8 mouse cellular contexts compared by ENCODE assay signal in the genomic region with DNA sequence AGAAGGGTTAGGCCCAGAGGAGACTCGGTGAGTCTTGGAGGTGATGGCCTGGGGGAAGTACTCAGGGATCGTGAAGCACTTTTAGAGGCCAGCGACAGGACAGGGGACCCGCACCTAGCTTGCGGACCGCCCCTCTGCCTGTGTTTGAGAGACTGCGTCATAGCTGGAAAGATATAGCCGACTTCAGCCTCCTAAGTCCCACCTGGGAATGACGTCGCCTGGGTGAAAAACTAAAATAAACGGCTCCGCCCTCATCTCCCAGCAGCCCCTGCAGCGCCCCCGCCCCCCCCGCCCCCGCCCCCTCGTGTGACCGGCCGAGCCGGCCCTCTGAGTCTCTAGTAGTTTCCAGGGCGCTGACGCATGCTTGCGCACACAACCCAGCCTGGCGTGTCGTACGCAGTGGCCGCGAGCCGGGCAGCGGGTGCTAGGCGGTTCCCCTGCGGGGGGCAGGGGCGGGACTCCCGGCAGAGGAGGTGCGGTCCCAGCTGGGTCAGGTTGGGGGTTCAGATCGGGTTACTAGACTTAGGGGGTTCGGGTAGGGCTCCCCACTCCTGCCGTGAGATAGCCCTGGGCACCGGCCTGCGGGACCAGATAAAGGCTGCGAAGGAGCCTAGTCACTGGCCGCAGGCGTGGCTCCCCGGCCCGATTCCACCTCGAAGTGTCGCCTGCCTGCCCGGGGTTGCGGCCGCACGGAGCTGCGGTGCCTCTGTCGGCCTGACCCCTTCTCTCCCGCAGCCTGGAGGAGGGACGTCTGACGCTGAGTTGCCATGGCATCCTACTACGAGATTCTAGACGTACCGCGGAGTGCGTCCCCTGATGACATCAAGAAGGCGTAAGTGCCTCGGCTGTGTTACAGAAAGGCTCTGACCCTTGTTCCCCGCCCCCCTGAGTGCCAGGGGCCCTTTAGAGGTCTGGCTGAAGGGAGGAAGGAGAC. TPM values are rescaled to one million over a fixed set of nuclear protein-coding genes. Genes with fewer than 3 reads are reported as not detected.
DNase-seq lines count a peak whose midpoint lies in the region; ATAC-seq and TF ChIP-seq lines count a peak whose summit lies in the region.

Gene Dnajb2 (plus strand): TSS at position 290 of the 934 bp plus-strand sequence.

- TF ChIP-seq EP300 in MEL (IDR thresholded peaks at IDR 0.05; ENCODE audit: low read depth in 1 of 2, low read length in 2 of 2), result peak in 1 of 2 experiments; percentile 51; a peak in 1 of 4 replicates

- no peaks in the 10 kb centered on the region; the same call in 1 of the 2 replicates for H3K79me2 ChIP-seq in MEL (ENCODE audit: control insufficient read depth, insufficient read depth, low read length, poor library complexity)

- peaks cover 10 to 11% of the 10 kb centered on the region in 2 experiments for H3K4me1 ChIP-seq in MEL (ENCODE audit: control insufficient read depth in 1 of 2, insufficient read depth in 2 of 2, low read length in 2 of 2)
- peaks cover 29% of the 10 kb centered on the region for H3K4me1 ChIP-seq in cerebellum, adult 2 months (ENCODE audit: control insufficient read depth, insufficient read depth, low read length)
- peaks cover 23% of the 10 kb centered on the region for H3K4me1 ChIP-seq in lung, embryonic 15.5 days
- peaks cover 9% of the 10 kb centered on the region for H3K4me1 ChIP-seq in olfactory bulb, adult 2 months (ENCODE audit: control insufficient read depth, insufficient read depth, low read length)
- H3K4me1 ChIP-seq in thymus, adult 2 months (replicated peaks; ENCODE audit: control insufficient read depth, insufficient read depth, low read length), result peaks cover 6% of the 10 kb centered on the region

- under 1% methylated on average over 64 of the region's 64 CpGs for WGBS in cerebellum, adult 2 months
- WGBS in lung, embryonic 15.5 days, result under 1% methylated on average over 64 of the region's 64 CpGs
- under 1% methylated on average over 57 of the region's 64 CpGs for WGBS in olfactory bulb, adult 2 months
- WGBS in thymus, adult 2 months, result 2% methylated on average over 64 of the region's 64 CpGs

- no peaks in the 10 kb centered on the region for H3K9me3 ChIP-seq in MEL (replicated peaks; ENCODE audit: insufficient read depth, low read length)
- no peaks in the 10 kb centered on the region for H3K9me3 ChIP-seq in lung, embryonic 15.5 days

- no peak for TF ChIP-seq CTCF in MEL (IDR thresholded peaks at IDR 0.05 in 2 of 3, conservative IDR thresholded peaks at IDR 0.05 in 1 of 3; ENCODE audit: control insufficient read depth in 1 of 3, insufficient read depth in 1 of 3, low read depth in 2 of 3, low read length in 3 of 3, poor library complexity in 1 of 3, severe bottlenecking in 1 of 3)
- TF ChIP-seq CTCF in cerebellum, adult 2 months (IDR thresholded peaks at IDR 0.05; ENCODE audit: borderline replicate concordance, insufficient read depth, low read depth, low read length), result no peak
- TF ChIP-seq CTCF in olfactory bulb, adult 2 months (IDR thresholded peaks at IDR 0.05; ENCODE audit: insufficient read depth, low read depth, low read length), result no peak
- TF ChIP-seq CTCF in thymus, adult 2 months (IDR thresholded peaks at IDR 0.05; ENCODE audit: borderline replicate concordance, control insufficient read depth, extremely low read depth, insufficient read depth, low read length, poor library complexity), result no peak

- peak; percentile 90 for DNase-seq in MEL (ENCODE audit: low read depth, low spot score)
- peak; percentile 93 to 95 for DNase-seq in cerebellum, adult 2 months
- DNase-seq in forelimb bud, embryonic 11.5 days (ENCODE audit: low read depth, low spot score), result peak; percentile 77
- DNase-seq in heart, postnatal 4 days, result peak; percentile 90
- DNase-seq in layer of hippocampus, adult 8-10 months (ENCODE audit: low spot score in 2 of 2), result peak; percentile 80 to 82
- peak; percentile 70 for DNase-seq in thymus, adult 2 months

- H3K27me3 ChIP-seq in MEL (ENCODE audit: control insufficient read depth in 1 of 2, insufficient read depth in 2 of 2, low read length in 2 of 2), result no peaks in the 10 kb centered on the region
- H3K27me3 ChIP-seq in cerebellum, adult 2 months (ENCODE audit: control insufficient read depth, insufficient read depth, low read length), result no peaks in the 10 kb centered on the region
- H3K27me3 ChIP-seq in lung, embryonic 15.5 days, result no peaks in the 10 kb centered on the region
- no peaks in the 10 kb centered on the region for H3K27me3 ChIP-seq in thymus, adult 2 months (ENCODE audit: control insufficient read depth, insufficient read depth, low read length)

- H3K4me3 ChIP-seq in MEL (ENCODE audit: control insufficient read depth in 1 of 2, insufficient read depth in 1 of 2, low read depth in 2 of 2, low read length in 2 of 2), result peak within 1 kb of the TSS; percentile 79 to 88
- H3K4me3 ChIP-seq in cerebellum, adult 2 months (replicated peaks; ENCODE audit: insufficient read depth, low read depth, low read length), result peak within 1 kb of the TSS; percentile 90
- H3K4me3 ChIP-seq in lung, embryonic 15.5 days, result peak within 1 kb of the TSS; percentile 80
- peak within 1 kb of the TSS; percentile 63 for H3K4me3 ChIP-seq in olfactory bulb, adult 2 months (ENCODE audit: insufficient read depth, low read depth, low read length)
- H3K4me3 ChIP-seq in thymus, adult 2 months (ENCODE audit: control insufficient read depth, insufficient read depth, low read length), result peak within 1 kb of the TSS; percentile 74

- H3K9ac ChIP-seq in MEL (ENCODE audit: control insufficient read depth, low read depth, low read length, poor library complexity, severe bottlenecking), result peak within 1 kb of the TSS; percentile 68
- H3K9ac ChIP-seq in lung, embryonic 15.5 days, result peak within 1 kb of the TSS; percentile 78

- peak; percentile 93 for ATAC-seq in lung, embryonic 15.5 days (ENCODE audit: borderline replicate concordance, extremely low read depth, low FRiP score, low TSS enrichment)

- H3K4me2 ChIP-seq in lung, embryonic 15.5 days, result peak within 1 kb of the TSS; percentile 96

- peak; percentile 46 to 74; a peak in 3 of 4 replicates for TF ChIP-seq POLR2A in MEL (IDR thresholded peaks at IDR 0.05; ENCODE audit: control insufficient read depth in 1 of 2, insufficient read depth in 1 of 2, low read depth in 1 of 2, low read length in 2 of 2, poor library complexity in 1 of 2)
- peak; percentile 93 for TF ChIP-seq POLR2A in cerebellum, adult 2 months (IDR thresholded peaks at IDR 0.05; ENCODE audit: borderline replicate concordance, insufficient read depth, low read length)
- TF ChIP-seq POLR2A in olfactory bulb, adult 2 months (IDR thresholded peaks at IDR 0.05; ENCODE audit: insufficient read depth, low read depth, low read length), result peak; percentile 58
- no peak for TF ChIP-seq POLR2A in thymus, adult 2 months (IDR thresholded peaks at IDR 0.05; ENCODE audit: control insufficient read depth, extremely low read depth, insufficient read depth, low read length, poor library complexity)

- no peak for TF ChIP-seq RAD21 in MEL (IDR thresholded peaks at IDR 0.05; ENCODE audit: low read depth, low read length)

- H3K36me3 ChIP-seq in MEL (ENCODE audit: control insufficient read depth in 1 of 2, insufficient read depth in 2 of 2, low read length in 2 of 2), result peaks cover 0 to 13% of the 10 kb centered on the region in 2 experiments; a peak in 2 of 4 replicates
- H3K36me3 ChIP-seq in lung, embryonic 15.5 days, result no peaks in the 10 kb centered on the region
- H3K36me3 ChIP-seq in thymus, adult 2 months (ENCODE audit: control insufficient read depth, insufficient read depth, low read length), result no peaks in the 10 kb centered on the region

- peak within 1 kb of the TSS; percentile 58 for H3K27ac ChIP-seq in MEL (ENCODE audit: control insufficient read depth, low read depth, low read length)
- peak within 1 kb of the TSS; percentile 100 for H3K27ac ChIP-seq in cerebellum, adult 2 months (ENCODE audit: insufficient read depth, low read length)
- H3K27ac ChIP-seq in lung, embryonic 15.5 days, result peak within 1 kb of the TSS; percentile 87
- H3K27ac ChIP-seq in olfactory bulb, adult 2 months (ENCODE audit: insufficient read depth, low read depth, low read length), result peak within 1 kb of the TSS; percentile 99
- H3K27ac ChIP-seq in thymus, adult 2 months (ENCODE audit: control insufficient read depth, insufficient read depth, low read length), result peak within 1 kb of the TSS; percentile 63; the same call in 1 of the 2 replicates

TF ChIP-seq in MEL, 35 proteins besides CTCF, POLR2A, EP300 and RAD21 (continues in another document):
- TF ChIP-seq GABPA (IDR thresholded peaks at IDR 0.05; ENCODE audit: low read depth, low read length) (no peak), GATA1 (IDR thresholded peaks at IDR 0.05; ENCODE audit: low read depth, low read length) (no peak), KAT2A (conservative IDR thresholded peaks at IDR 0.05; ENCODE audit: low read depth, low read length) (no peak), BHLHE40 (IDR thresholded peaks at IDR 0.05; ENCODE audit: borderline replicate concordance, low read depth, low read length) (peak; percentile 47; the same call in 1 of the 2 replicates), ZC3H11A (IDR thresholded peaks at IDR 0.05; ENCODE audit: low read depth, low read length) (no peak), TAL1 (IDR thresholded peaks at IDR 0.05; ENCODE audit: low read length) (peak; percentile 77), TCF12 (IDR thresholded peaks at IDR 0.05; ENCODE audit: low read depth, low read length) (0 out of 2 replicates have a peak, but pooled peaks have one; percentile 36), NELFE (IDR thresholded peaks at IDR 0.05; ENCODE audit: low read depth, low read length) (peak; percentile 73), HCFC1 (IDR thresholded peaks at IDR 0.05; ENCODE audit: low read depth, low read length) (peak; percentile 51), MAFK (IDR thresholded peaks at IDR 0.05; ENCODE audit: borderline replicate concordance, low read depth, low read length) (no peak), SIN3A (IDR thresholded peaks at IDR 0.05; ENCODE audit: low read length) (peak; percentile 73), USF2 (IDR thresholded peaks at IDR 0.05; ENCODE audit: borderline replicate concordance in 1 of 2, insufficient read depth in 1 of 2, low read depth in 1 of 2, low read length in 2 of 2) (no peak), TBP (IDR thresholded peaks at IDR 0.05; ENCODE audit: low read depth, low read length) (peak; percentile 35; the same call in 1 of the 2 replicates)

RNA-seq across cellular contexts. Expression of gene Dnajb2, which starts in this region (rescaled TPM):
- total RNA-seq in MEL (2012; rRNA removed), result 10.3 and 12.9 TPM in 2 replicates
- polyA plus RNA-seq in MEL (2012; ENCODE audit: insufficient read depth in 1 of 2, insufficient read length in 2 of 2, low read depth in 1 of 2, low replicate concordance in 2 of 2, missing spikeins in 1 of 2), result 10 to 100 TPM in 1 of 2 experiments, not detected in 1; 18.9 TPM
- 139 and 153 TPM in 2 replicates for polyA plus RNA-seq in cerebellum, adult 2 months (2012; rRNA removed)
- 10 to 100 TPM; 46.4 to 49.2 TPM for total RNA-seq in heart, postnatal 4 days (2021)
- 100 to 1,000 TPM in 1 of 4 experiments, 10 to 100 TPM in 3; 83.1 to 108 (median 93.1) TPM for total RNA-seq in layer of hippocampus, adult 8-10 months (2022)
- 30.8 and 33.3 TPM in 2 replicates for polyA plus RNA-seq in lung, embryonic 15.5 days (2015; fragmentation: Nextera tagmentation; extraction: Ambion mirVana)
- polyA plus RNA-seq in olfactory bulb, adult 2 months (2012; ENCODE audit: insufficient read depth, insufficient read length, low replicate concordance, missing spikeins), result not detected in 2 replicates
- polyA plus RNA-seq in thymus, adult 2 months (2012; rRNA removed), result 19.9 and 22.3 TPM in 2 replicates

Comparison
In these comparisons a context has a peak if more than half of its experiments do, and no peak if none do; other contexts are left out.
1. Peak in every context shown above with its lines: DNase-seq, ATAC-seq, H3K4me3 ChIP-seq and H3K27ac ChIP-seq.